Mouse (Mus musculus): ENCODE measurements around the gene Cyth4.

DNA sequence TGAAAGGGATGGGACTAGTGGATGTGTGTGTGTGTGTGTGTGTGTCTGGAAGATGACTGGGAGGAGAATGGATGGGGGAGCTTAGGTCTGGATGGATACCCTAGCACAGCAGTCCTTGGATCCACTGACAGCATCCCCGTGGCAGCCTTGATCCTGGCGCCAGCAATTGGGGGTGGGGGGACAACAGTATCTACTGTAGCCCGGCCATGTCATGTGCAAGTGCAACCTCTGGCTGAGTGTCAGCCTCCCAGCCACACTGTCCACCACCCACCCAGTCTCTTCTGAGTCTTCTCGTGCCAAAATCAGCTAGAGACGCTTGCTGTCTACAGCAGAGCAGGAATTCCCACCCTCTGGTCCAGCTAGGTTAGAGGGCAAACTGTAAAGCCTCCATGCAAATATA is 67.4 kb downstream of the Cyth4 start:
- TF ChIP-seq CTCF (IDR thresholded peaks at IDR 0.05; ENCODE audit: extremely low read depth, insufficient read depth, low read length) (no peak), POLR2A (IDR thresholded peaks at IDR 0.05; ENCODE audit: extremely low read depth, insufficient read depth, low read length) (no peak)

Data from cortical plate, adult 2 months (tissue).